Mouse (Mus musculus): ENCODE data around the gene Polr2l.

GRCm38 (mm10) chr7:141493729-141494128 lies 18.8 kb upstream of the Polr2l start:
- TF ChIP-seq CTCF (IDR thresholded peaks at IDR 0.05; ENCODE audit: borderline replicate concordance, extremely low read depth, insufficient read depth, insufficient read length) (no peak), POLR2A (IDR thresholded peaks at IDR 0.05; ENCODE audit: borderline replicate concordance, extremely low read depth, insufficient read depth, insufficient read length, poor library complexity, severe bottlenecking) (no peak)
